Mouse (Mus musculus): ENCODE results near the gene Ccnt1. TPM values are rescaled to one million over a fixed set of nuclear protein-coding genes. Genes with fewer than 3 reads are reported as not detected.

The Ccnt1 gene
- total RNA-seq, 2 experiments from 2014 or later = 53.4 to 57.3 TPM

GRCm38 (mm10) chr15:98512799-98513321, 57.9 kb downstream of the Ccnt1 start:
- peak; percentile 73 for ATAC-seq (replicated peaks; ENCODE audit: poor library complexity, severe bottlenecking)

GRCm38 (mm10) chr15:98512232-98512631, 58.5 kb downstream of the Ccnt1 start:
- ATAC-seq (replicated peaks; ENCODE audit: poor library complexity, severe bottlenecking) = no peak

GRCm38 (mm10) chr15:98511386-98511928, 59.3 kb downstream of the Ccnt1 start:
- peak; percentile 35 for ATAC-seq (replicated peaks; ENCODE audit: poor library complexity, severe bottlenecking)

- peak; percentile 41 for ATAC-seq (replicated peaks; ENCODE audit: poor library complexity, severe bottlenecking)
These were observed 60.0 kb downstream of the Ccnt1 start for GRCm38 (mm10) chr15:98510438-98511385.

- ATAC-seq (replicated peaks; ENCODE audit: poor library complexity, severe bottlenecking) = no peak
These were observed 61.3 kb downstream of the Ccnt1 start for GRCm38 (mm10) chr15:98509387-98509786.

- ATAC-seq (replicated peaks; ENCODE audit: poor library complexity, severe bottlenecking) = no peak
These were observed 63.4 kb downstream of the Ccnt1 start for GRCm38 (mm10) chr15:98507321-98507720.

GRCm38 (mm10) chr15:98506253-98506957, 64.3 kb downstream of the Ccnt1 start:
- peak; percentile 76 for ATAC-seq (replicated peaks; ENCODE audit: poor library complexity, severe bottlenecking)

- ATAC-seq (replicated peaks; ENCODE audit: poor library complexity, severe bottlenecking) = peak; percentile 65
These were observed 66.2 kb downstream of the Ccnt1 start for GRCm38 (mm10) chr15:98504514-98504913.

GRCm38 (mm10) chr15:98503317-98503716, 67.4 kb downstream of the Ccnt1 start:
- ATAC-seq (replicated peaks; ENCODE audit: poor library complexity, severe bottlenecking) = no peak

GRCm38 (mm10) chr15:98497631-98498030, 73.1 kb downstream of the Ccnt1 start:
- no peak for ATAC-seq (replicated peaks; ENCODE audit: poor library complexity, severe bottlenecking)

- no peak for ATAC-seq (replicated peaks; ENCODE audit: poor library complexity, severe bottlenecking)
These were observed 78.6 kb downstream of the Ccnt1 start, which contains the start of gene Olfr279 for GRCm38 (mm10) chr15:98492102-98492501. Gene Olfr279, plus strand, starts transcription at chr15:98492402.

- no peak for ATAC-seq (replicated peaks; ENCODE audit: poor library complexity, severe bottlenecking)
These were observed 79.4 kb downstream of the Ccnt1 start for GRCm38 (mm10) chr15:98491332-98491731.

Other genes starting within 250 kb of the Ccnt1 start
- not detected in 2 replicates for gene Olfr284, start 229.9 kb downstream of the Ccnt1 start, total RNA-seq (2014; fragmentation: Nextera tagmentation)
- not detected in 2 replicates for gene Olfr284, start 229.9 kb downstream of the Ccnt1 start, total RNA-seq (2017)
- gene Olfr283, start 190.0 kb downstream of the Ccnt1 start, total RNA-seq (2014; fragmentation: Nextera tagmentation) = not detected in 2 replicates
- not detected in 2 replicates for gene Olfr283, start 190.0 kb downstream of the Ccnt1 start, total RNA-seq (2017)
- not detected in 2 replicates for gene Olfr282, start 139.7 kb downstream of the Ccnt1 start, total RNA-seq (2014; fragmentation: Nextera tagmentation)
- not detected in 2 replicates for gene Olfr282, start 139.7 kb downstream of the Ccnt1 start, total RNA-seq (2017)
- not detected in 2 replicates for gene Olfr281, start 118.3 kb downstream of the Ccnt1 start, total RNA-seq (2014; fragmentation: Nextera tagmentation)
- not detected in 2 replicates for gene Olfr281, start 118.3 kb downstream of the Ccnt1 start, total RNA-seq (2017)
- gene OR5BS1P, start 101.0 kb downstream of the Ccnt1 start, total RNA-seq (2014; fragmentation: Nextera tagmentation) = not detected in 2 replicates
- gene OR5BS1P, start 101.0 kb downstream of the Ccnt1 start, total RNA-seq (2017) = not detected in 2 replicates
- gene Lalba, start 88.2 kb downstream of the Ccnt1 start, total RNA-seq (2014; fragmentation: Nextera tagmentation) = not detected in 2 replicates
- not detected in 2 replicates for gene Lalba, start 88.2 kb downstream of the Ccnt1 start, total RNA-seq (2017)
- not detected in 2 replicates for gene Olfr279, start 78.5 kb downstream of the Ccnt1 start, total RNA-seq (2014; fragmentation: Nextera tagmentation)
- not detected in 2 replicates for gene Olfr279, start 78.5 kb downstream of the Ccnt1 start, total RNA-seq (2017)
- 67.5 and 74.5 TPM in 2 replicates for gene Kansl2, start 36.7 kb downstream of the Ccnt1 start, total RNA-seq (2014; fragmentation: Nextera tagmentation)
- gene Kansl2, start 36.7 kb downstream of the Ccnt1 start, total RNA-seq (2017) = 58.9 and 61.0 TPM in 2 replicates
- gene 4930415O20Rik, start 81 bp upstream of the Ccnt1 start, total RNA-seq (2014; fragmentation: Nextera tagmentation) = not detected in 2 replicates
- gene 4930415O20Rik, start 81 bp upstream of the Ccnt1 start, total RNA-seq (2017) = not detected in 2 replicates
- gene Adcy6, start 39.2 kb upstream of the Ccnt1 start, total RNA-seq (2014; fragmentation: Nextera tagmentation) = 1.8 and 3.1 TPM in 2 replicates
- 2.1 and 2.9 TPM in 2 replicates for gene Adcy6, start 39.2 kb upstream of the Ccnt1 start, total RNA-seq (2017)
- gene Cacnb3, start 59.9 kb upstream of the Ccnt1 start, total RNA-seq (2014; fragmentation: Nextera tagmentation) = not detected in 2 replicates
- not detected in 2 replicates for gene Cacnb3, start 59.9 kb upstream of the Ccnt1 start, total RNA-seq (2017)
- 76.1 and 82.1 TPM in 2 replicates for gene Ddx23, start 92.0 kb upstream of the Ccnt1 start, total RNA-seq (2014; fragmentation: Nextera tagmentation)
- 79.5 and 103 TPM in 2 replicates for gene Ddx23, start 92.0 kb upstream of the Ccnt1 start, total RNA-seq (2017)
- 0.11 and 0.39 TPM in 2 replicates for gene Rnd1, start 106.5 kb upstream of the Ccnt1 start, total RNA-seq (2014; fragmentation: Nextera tagmentation)
- 0.67 and 2.7 TPM in 2 replicates for gene Rnd1, start 106.5 kb upstream of the Ccnt1 start, total RNA-seq (2017)
- gene Ccdc65, start 137.3 kb upstream of the Ccnt1 start, total RNA-seq (2014; fragmentation: Nextera tagmentation) = not detected in 2 replicates
- not detected in 2 replicates for gene Ccdc65, start 137.3 kb upstream of the Ccnt1 start, total RNA-seq (2017)
- 37.6 and 39.9 TPM in 2 replicates for gene Fkbp11, start 157.3 kb upstream of the Ccnt1 start, total RNA-seq (2014; fragmentation: Nextera tagmentation)
- 63.8 and 66.3 TPM in 2 replicates for gene Fkbp11, start 157.3 kb upstream of the Ccnt1 start, total RNA-seq (2017)
- 39.0 and 41.4 TPM in 2 replicates for gene Arf3, start 192.3 kb upstream of the Ccnt1 start, total RNA-seq (2014; fragmentation: Nextera tagmentation)
- 29.9 and 32.7 TPM in 2 replicates for gene Arf3, start 192.3 kb upstream of the Ccnt1 start, total RNA-seq (2017)
- gene Wnt10b, start 207.2 kb upstream of the Ccnt1 start, total RNA-seq (2014; fragmentation: Nextera tagmentation) = 0.47 TPM in 1 of 2 replicates, not detected in the other
- 0.26 TPM in 1 of 2 replicates, not detected in the other for gene Wnt10b, start 207.2 kb upstream of the Ccnt1 start, total RNA-seq (2017)
- gene Wnt1, start 218.9 kb upstream of the Ccnt1 start, total RNA-seq (2014; fragmentation: Nextera tagmentation) = not detected in 2 replicates
- gene Wnt1, start 218.9 kb upstream of the Ccnt1 start, total RNA-seq (2017) = not detected in 2 replicates
- gene Ddn, start 238.6 kb upstream of the Ccnt1 start, total RNA-seq (2014; fragmentation: Nextera tagmentation) = not detected in 2 replicates
- gene Ddn, start 238.6 kb upstream of the Ccnt1 start, total RNA-seq (2017) = not detected in 2 replicates